Mouse (Mus musculus) adrenal gland, adult (tissue): Measurements from ENCODE around the gene 1700122O11Rik.

Experiments used
- DNase-seq, 2 experiments: peaks; one replicate each; pipeline ENCODE4 v3.0.0; 2022 to 2023; ENCODE audit warnings: low spot score in 1 of 2; ENCODE audit not compliant: inconsistent age in 2 of 2

1700122O11Rik gene

DNA sequence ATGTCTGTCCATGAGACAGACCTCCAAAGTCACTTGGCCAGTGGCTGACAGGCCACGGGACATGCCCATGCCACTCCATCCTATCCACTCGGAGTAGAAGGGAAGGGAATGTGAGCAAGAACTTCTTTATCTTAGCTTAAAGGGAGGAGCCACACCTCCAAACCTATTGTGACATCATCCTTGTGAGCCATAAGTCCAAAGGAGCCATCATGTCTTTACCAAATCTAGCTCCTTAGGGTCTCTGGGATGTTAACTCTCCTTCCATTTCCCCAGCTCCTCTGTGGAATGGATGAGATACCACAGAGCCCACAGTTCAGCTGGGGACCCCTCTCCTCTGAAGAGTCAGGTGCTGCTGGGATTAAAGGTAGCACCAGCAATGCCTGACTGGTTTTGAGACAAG is at the start of gene 1700122O11Rik:
Gene 1700122O11Rik, minus strand, starts transcription at position 101 of the 400 bp plus-strand sequence.
- no peak for DNase-seq

- DNase-seq = no peak
Observed at GRCm38 (mm10) chr17:48080626-48081025, 42.5 kb upstream of the 1700122O11Rik start.

GRCm38 (mm10) chr17:48067729-48068128 is 29.6 kb upstream of the 1700122O11Rik start:
- no peak for DNase-seq

- no peak for DNase-seq
Observed at GRCm38 (mm10) chr17:48067083-48067614, 29.1 kb upstream of the 1700122O11Rik start.

GRCm38 (mm10) chr17:48065081-48065501 is 27.0 kb upstream of the 1700122O11Rik start:
- no peak for DNase-seq

DNA sequence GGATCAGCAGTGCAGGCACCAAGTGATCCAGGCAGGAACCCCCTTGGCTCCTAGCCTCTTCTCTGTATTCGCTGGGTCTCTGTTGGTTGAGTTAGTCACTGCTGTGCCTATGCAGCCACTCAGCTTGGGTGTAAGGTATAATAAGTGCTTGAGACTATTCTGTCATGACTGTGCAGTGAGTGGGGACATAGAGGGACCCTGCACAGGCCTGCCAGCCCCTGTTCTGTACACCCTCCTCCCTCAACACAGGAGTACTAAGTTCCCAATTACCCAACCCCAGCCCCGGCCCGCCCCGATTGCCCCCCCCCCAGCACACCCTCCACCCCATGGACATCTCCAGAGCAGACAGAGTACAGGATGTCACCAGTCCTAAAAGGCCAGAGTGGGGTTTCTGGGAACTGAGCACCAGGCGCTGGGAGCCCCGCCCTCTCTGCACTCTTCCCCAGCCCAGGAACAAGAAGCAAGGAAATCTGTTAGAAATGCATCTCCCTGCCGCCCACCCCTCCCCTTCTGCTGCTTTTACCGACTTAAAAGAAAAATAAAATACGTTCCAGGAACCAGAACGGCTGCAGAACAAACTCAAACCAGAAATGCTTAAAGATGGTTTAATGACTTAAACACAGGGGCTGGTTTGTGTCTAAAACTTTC is 26.2 kb upstream of the 1700122O11Rik start:
- DNase-seq = no peak

- DNase-seq = no peak
Observed at GRCm38 (mm10) chr17:48057382-48057781, 19.3 kb upstream of the 1700122O11Rik start.

- no peak for DNase-seq
Observed at GRCm38 (mm10) chr17:48055076-48055816, 17.2 kb upstream of the 1700122O11Rik start.

DNA sequence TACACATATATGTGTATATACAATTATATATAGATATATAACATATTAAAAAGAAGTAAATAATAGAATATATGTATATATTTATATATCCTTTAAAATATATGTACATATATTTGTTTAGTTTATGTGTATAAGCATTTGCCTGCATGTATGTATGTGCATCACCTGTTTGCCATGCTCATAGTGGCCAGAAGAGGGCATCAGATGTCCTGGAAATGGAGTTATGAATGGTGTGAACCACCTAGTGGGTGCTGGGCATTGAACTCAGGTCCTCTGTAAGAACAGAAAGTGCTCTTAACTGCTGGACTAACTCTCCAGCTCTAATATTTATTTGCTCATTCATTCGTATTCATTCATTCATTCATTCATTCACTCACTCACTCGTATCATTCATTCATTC is 15.6 kb upstream of the 1700122O11Rik start:
- no peak for DNase-seq

DNA sequence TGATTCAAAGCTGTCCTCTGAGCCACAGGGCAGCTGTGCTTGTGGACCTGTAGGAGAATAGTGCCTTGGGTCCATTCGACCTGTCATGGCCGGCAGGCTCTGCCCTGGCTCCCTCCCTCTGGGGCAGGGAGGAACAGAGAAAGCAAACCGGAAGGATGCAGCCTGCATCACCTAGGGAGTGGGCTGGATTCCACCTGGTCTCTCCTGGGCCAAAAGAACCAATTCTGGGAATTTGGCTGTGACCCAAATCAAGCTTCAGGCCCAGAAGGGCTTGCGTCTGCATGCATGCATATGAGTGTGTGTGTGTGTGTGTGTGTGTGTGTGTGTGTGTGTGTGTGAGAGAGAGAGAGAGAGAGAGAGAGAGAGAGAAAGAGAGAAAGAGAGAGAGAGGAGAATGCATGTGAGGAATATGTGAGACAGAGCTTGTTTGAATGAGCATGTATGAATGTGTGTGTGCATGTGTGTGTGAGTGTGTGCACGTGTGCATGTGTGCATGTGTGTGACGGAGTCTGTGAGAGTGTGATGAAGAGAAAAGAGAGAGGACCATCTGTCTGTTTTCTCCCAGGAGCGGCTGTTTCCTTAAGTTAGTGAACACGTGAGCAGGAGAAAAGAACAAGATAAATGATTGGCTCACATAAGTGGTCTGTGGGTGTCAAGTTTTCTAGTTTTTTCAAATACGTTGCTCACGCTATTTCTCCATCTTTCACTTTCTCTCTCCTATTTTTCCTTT is 14.4 kb upstream of the 1700122O11Rik start:
- no peak for DNase-seq

DNA sequence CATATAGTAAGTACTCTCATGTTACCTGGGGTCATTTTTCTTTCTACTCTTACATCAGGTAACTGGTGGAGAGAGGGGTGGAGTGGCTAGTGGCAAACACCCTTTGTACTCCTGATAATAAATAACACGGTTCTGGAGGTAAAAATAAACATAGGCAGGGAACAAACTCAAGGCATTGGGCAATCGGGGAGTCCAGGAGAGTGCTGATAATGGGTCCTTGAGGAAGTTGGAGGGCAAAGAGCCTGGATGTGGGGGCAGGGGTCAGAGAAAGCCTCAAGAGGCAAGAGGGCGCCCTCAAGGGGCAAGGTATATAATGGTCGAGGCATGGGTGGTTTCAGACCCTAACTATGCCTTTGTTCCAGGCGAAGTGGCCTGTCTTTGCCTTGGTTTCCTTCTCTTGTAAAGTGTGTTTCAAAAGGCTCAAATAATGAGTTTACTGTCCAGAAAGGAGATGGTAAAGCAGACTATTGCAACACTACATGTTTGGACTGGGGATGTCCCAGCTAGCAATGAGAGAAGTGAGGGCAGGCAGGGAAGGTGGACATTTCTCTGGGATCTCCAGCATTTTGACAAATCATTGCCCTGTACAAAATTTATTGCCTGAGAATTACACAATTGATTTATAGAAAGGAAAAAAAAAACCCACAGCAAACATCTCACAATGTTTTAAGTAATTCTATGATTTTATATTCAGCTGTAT is 13.7 kb upstream of the 1700122O11Rik start:
- no peak for DNase-seq

DNA sequence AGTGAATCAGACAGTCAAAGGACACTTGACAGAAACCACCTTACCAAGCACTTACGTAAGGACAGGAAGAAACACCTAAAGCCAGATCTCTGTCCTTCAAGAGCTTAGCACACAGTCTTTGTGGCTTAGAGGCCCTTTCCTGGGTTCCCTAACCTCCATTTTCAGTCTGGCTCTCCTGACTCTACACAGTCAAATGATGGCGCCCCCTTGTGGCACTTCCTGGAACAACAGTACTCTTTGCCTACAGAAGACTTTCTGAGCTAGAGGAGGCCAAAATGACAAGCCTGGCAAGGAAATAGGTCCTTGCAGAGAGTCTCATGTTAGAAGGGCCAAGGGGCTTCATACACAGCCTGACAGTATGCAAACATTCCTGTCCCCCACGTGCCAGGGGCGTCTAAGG is 7.5 kb upstream of the 1700122O11Rik start:
- peak; percentile 74 to 93 for DNase-seq

- no peak for DNase-seq
Observed at GRCm38 (mm10) chr17:48043154-48043880, 5.2 kb upstream of the 1700122O11Rik start.

DNA sequence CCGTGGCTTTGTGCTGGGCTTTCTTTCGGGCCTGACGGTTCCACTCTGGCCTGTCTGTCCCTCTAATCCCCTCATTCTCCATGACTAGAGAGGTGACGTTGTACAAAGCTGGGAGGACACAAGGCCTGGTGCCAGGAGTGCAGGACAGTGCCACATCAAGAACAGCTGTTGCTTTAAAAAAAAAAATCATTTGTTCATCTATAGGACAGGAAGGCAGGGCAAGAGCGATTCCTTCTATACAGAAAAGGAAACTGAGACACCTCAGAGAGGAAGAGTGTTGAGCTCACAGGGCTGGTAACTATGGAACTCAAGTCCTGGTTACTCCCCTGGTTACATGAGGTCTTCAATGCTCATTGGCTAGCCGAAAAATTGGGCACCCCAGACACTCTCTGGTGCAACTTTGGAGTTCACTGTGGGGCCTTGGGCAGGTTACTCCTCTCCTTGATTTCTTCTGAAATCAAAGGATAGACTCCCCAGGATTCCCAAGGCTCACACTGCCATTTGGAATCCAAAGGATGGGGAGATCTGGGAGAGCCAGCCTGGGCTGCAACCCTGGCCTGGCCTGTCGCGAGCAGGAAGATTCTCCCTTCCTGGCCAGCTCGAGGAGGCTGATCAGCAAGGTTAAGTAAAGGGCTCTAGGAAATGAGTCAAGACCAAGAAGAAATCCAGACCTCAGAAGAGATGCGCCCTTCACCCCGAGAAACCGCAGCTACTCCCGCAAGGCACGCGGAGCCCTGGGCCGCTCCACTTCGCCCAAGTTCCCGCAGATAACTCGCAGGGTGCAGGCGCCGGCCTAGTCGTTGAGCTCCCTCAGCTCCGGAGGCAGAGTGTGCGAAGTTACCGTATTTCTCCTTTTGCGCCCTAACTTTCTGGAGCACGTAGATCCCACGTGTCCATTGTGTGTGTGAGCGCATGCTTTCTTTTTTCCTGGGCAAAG is 3.5 kb upstream of the 1700122O11Rik start:
- DNase-seq = peak; percentile 69 to 91

GRCm38 (mm10) chr17:48039232-48039866 is 1.3 kb upstream of the 1700122O11Rik start:
- DNase-seq = peak; percentile 89 to 94

GRCm38 (mm10) chr17:48036921-48037320 is 1.2 kb downstream of the 1700122O11Rik start:
- no peak for DNase-seq

DNA sequence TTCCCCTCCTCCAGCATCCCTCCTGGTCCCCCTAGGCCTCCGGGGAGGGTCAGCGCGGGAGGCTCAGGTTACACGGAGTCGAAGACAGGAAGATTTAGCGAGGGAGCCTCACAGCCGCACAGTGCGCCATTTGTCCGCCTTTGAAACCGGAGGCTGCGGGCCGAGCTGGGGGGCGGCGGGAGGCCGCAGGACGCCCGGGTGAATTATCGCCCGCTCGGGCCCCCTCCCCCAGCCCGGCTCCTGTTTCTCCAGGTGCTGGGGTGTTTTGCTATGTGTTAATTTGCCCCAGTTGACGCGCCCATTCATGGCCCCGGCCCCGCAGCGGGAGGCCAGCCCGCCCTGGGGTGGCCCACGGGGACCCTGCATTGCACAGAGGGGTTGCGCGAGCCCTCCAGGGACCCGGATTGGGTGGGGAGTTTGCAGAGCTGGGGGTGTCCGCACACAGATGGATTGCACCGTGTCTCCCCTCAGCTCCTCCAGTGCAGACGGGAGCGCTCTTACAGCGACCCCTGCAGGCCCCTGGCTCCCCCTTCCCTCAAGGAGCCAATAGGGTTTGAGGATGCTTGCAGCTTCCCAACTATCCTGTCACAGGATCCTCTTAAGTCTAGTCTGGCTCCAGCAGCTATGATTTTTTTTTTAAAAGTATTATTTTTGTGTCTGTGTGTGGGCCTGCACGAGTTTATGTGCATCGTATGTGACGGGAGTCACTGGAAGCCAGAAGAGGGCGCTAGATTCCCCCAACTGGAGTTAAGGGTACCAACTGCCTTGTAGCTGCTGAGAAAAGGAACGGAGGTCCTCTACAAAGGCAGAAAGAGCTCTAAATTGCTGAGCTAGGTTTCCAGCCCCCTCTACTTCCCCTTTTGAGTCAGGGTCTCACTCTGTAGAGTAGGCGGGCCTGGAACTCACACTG is 6.3 kb downstream of the 1700122O11Rik start:
- DNase-seq = no peak

GRCm38 (mm10) chr17:48029241-48029640 is 8.9 kb downstream of the 1700122O11Rik start:
- no peak for DNase-seq
